Mouse (Mus musculus): ENCODE results near the gene Eif3j1.
A peak's percentile ranks its signal among the peaks of the same experiment; 100 is the strongest.
"Not testable (repeated sequence)": the region's sequence is repeated elsewhere in the genome, so short reads cannot be mapped to it uniquely, and the experiment has no call there.

Eif3j1 gene

DNA sequence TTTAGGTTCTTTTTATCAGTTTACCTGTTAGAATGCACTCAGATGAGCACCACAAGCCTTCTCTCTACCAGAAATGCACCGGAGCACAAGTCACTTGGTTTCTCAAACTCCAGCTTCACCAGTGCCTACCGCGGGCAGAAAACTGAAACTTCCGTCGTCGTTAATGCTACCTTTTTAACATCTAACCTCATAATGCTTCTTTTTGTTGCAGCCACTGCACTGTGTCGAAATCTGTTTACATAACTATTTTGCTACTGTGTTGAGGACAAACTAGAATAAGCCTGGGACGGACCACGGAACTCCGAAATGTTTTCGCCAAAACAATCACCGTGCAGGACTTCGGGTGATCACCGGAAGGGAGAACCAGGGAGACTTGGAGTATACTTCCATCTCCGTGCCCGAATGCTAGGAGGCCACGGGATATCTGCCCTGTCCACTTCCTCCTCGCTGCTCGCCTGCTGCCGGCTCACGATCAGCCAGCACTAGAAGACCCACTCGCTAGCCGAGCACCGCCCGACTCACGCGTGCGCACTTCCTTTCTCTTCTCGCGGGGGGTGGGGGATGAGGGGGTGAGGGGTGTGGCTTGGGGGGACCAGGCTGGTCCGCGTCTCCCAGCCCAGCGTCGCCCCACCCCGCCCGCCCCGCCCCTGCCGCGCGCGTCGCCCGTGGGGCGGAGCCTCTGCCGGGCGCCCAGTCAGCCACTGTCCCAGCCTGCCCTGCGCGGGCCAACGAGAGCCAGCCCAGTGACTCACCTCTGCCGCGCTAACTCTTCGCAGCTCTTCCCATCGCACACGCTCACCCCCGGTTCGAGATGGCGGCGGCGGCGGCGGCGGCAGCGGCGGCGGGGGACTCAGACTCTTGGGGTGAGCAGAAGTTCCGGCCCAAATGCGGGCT lies at the start of gene Eif3j1:
Gene Eif3j1 (plus strand): TSS at position 685 of the 894 bp plus-strand sequence.
- peak; percentile 90 for DNase-seq (ENCODE audit: low spot score)

DNA sequence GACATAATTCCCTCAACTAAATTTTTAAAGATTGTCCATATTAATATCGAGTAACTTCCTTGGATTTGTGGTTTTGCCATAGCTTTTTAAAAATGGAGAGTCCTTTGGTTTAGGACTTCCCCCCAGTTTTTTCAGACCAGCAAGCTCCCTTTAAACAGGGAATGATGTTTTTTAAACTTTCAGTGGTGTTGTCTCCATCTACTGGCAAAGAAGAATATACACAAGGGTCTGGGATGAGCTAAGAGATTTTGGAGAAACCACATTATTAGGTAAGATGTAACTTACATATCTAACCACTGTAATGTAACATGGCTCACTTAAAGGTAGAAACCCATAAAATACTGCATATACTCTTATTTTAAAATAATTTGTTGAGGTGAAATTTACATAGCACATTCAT lies 32.6 kb upstream of the Eif3j1 start:
- DNase-seq (ENCODE audit: low spot score): no peak

DNA sequence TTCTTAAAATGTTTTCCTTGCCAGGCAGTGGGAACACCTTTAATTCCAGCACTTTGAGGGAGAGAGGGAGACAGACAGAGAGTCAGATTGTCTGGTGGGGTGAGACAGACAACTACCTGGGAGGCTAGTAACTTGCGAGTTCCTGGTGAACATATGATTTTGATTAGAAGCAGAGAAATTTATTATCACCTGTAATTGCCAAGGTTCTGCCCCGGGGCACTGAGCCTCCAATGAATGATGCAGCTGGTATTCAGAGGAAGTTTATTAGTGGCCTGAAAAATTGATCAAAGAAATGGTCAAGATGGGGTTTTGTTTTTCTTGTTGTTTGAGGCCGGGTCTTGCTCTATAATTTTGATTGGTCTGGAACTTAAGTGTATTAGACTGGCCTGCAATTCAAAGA lies 19.5 kb upstream of the Eif3j1 start:
- no peak for DNase-seq (ENCODE audit: low spot score)

DNA sequence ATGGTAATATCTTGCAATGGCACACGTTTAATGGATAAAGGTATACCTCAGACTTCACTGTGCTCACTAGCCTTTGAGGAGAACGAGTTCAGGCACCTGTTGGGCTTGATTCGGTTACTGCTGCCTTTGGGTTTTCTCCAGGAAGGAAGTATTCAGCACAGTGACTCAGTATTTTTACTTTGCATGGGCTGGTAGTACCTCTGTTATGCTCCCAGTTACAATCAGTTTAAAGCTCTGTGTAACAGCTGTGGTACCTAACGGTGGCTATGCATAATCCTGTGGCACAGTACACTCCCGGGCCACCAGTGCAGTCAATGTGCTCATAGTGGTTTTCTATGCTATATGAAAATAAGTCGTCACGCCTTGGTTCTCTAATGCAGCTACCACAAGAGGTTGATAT lies 16.9 kb upstream of the Eif3j1 start:
- DNase-seq (ENCODE audit: low spot score): no peak

DNA sequence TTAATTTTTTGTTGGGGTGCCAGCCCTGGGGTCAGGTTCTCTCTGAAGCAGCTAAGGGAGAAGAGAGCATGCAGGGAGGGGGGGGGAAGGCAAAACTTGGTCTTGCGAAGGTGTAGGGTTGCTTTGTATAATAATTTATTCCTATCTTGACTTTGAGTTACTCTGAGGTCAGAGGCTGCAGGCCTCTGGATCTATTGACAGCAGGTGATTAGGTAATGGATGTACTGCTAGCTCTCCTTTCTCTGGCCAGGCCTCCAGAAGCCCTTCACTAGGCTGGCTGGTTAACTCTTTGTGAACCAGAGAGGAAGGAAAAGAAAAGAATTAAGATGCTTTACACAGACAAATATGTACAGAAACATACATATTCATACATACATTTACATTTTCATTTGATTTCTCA lies 9.6 kb upstream of the Eif3j1 start:
- no peak for DNase-seq (ENCODE audit: low spot score)

DNA sequence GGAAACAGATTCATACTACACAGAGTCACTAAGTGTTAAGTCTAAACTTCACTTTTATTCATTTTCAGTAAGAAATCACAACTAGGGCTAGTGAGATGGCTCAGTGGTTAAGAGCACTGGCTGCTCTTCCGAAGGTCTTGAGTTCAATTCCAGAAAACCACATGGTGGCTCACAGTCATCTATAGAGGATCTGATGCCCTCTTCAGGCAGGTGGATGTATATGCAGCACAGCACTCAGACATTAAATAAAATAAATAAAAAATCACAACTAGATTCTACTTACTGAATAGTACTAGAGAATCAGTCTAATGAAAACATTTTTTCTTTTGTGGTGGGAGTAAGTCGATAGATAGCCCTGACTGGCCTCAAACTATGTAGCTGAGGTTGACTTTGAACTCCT lies 6.1 kb upstream of the Eif3j1 start:
- no peak for DNase-seq (ENCODE audit: low spot score)

DNA sequence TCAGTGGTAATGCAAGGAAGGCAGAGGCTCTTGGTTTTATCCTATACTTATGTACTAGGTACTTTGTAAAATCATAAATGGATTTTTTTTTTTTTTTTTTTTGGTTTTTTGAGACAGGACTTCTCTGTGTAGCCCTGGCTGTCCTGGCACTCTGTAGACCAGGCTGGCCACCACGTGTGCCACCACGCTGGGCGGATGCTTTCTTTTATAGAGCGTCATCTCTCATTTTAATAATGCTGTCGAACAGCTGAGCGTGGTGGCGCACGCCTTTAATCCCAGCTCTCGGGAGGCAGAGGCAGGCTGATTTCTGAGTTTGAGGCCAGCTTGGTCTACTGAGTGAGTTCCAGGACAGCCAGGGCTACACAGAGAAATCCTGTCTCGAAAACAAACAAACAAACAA lies 1.3 kb upstream of the Eif3j1 start:
- not testable (repeated sequence) for DNase-seq (ENCODE audit: low spot score)

DNA sequence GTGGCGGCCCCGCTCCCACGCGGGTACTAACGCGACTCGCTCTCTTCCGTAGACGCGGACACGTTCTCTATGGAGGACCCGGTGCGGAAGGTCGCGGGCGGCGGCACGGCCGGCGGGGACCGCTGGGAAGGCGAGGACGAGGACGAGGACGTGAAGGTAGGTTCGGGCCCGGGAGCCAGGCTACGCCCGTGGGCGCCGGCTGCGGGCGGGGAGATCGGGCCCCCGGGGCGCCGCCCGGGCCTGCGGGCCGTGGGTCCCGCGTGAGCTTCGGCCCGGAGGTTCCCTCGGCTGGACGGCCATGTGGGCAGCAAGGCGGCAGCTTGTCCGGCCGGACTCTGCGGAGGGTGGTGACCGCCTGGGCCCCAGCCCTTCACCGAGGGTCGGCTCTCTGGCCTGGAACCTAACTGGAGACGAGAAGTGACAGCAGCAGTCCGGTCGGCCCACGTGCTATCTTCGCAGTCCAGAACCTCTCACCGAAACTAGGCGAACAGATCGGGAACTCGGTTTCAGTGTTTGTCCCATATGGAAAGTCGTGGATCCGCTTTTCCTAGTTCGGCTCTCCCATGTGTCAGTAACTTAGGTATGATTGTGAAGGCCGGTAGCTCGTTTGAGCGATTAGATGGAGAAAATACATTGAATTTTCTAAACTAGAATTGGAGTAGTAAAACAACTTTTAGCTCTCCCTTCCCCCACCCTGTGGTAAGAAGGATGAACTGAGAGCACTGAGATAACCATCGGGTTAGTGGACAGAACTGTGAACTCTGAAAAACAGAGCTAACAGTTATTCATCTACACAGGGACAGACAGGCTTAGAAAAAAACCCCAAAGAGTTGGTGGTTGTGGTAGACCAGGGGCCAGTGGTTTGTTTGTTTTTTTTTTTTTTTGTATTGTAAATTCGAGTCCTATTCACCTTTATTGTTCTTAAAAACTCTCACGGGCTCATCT lies 682 bp downstream of the Eif3j1 start:
- peak; percentile 57 for DNase-seq (ENCODE audit: low spot score)

DNA sequence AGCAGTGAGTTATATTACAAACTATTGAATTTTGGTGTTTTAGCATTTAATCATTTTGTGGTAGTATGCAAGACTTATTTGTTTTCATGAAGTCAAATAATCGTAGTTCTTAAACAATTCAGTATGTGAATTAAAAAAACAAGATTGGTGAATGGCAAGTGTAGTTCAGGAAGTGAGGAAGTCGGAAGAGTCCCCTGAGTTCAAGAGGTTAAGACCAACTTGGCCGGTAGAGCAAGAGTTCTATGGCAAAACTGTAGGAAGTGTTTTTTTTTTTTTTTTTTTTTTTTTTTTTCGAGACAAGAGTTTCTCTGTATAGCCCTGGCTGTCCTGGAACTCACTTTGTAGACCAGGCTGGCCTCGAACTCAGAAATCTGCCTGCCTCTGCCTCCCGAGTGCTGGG lies 3.6 kb downstream of the Eif3j1 start:
- DNase-seq (ENCODE audit: low spot score): no peak

DNA sequence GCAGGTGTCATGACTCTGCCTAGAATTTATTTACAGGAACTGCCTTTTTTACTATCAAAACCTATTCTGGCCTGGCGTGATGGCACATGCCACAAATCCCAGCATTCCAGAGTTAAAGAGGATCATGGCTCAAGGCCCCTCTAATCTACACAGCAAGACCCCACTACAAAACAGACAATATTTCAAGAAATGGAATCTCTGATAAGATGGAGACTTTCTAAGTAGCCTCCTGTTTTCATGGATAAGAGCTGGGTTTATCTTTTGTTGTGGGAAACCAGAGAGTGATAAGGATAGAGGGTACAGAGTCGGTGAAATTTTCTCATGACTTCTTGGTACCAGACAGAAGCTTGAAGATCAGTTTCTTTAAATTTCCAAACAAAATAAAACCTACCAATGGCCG lies 7.7 kb downstream of the Eif3j1 start:
- no peak for DNase-seq (ENCODE audit: low spot score)

DNA sequence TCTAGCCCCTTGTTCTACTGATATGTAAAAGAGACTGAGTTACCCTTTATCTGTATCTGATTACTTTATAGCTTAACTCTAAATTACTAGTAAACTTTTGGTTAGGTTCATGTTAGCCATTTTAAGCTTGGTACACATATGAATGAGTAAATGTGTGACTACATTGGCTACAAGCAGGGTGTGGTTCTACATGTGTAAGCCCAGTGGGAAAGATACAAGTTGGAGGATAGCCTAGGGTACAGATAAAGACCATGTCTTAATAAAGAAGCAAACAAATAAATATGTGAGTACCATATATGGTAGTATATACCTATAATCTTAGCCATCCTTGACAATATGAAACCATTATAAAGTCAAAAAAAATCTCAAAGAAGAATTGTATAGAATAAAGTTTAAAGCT lies 15.6 kb downstream of the Eif3j1 start:
- no peak for DNase-seq (ENCODE audit: low spot score)

DNA sequence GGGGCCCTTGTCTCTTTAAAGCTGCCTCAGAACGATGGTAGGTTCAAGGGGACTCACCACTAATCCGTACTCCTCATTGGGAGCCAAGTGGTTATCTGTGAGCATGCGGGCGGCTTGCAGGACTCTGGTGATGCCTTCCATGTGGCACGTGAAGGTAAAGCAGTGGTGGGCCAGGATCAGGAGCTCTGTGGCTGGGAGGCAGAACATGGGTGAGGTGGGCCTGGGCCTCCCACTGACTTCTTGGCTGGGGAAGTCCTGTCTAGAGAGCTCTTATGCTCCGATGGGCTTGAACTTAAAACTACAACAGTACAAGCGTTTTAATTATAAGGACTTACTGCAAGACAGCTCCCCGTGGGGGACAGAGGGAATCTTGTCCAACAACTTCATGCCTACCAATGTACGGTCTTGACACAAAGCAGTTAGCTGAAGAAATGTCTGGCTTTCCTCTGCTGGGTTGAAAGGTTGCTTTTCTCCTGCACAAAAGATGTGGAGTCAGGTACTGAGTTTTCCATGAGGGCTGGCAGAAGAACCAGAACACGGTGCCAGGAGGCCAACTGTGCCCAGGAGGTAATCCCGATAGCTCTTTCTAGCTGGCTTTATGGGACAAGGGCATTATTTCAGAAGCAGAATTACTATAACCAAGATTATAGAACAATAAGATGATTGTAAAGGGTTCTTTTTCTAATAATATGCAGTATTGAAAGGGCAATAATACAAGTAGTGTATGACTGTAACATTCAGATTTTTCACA lies 31.2 kb downstream of the Eif3j1 start:
- no peak for DNase-seq (ENCODE audit: low spot score)

DNA sequence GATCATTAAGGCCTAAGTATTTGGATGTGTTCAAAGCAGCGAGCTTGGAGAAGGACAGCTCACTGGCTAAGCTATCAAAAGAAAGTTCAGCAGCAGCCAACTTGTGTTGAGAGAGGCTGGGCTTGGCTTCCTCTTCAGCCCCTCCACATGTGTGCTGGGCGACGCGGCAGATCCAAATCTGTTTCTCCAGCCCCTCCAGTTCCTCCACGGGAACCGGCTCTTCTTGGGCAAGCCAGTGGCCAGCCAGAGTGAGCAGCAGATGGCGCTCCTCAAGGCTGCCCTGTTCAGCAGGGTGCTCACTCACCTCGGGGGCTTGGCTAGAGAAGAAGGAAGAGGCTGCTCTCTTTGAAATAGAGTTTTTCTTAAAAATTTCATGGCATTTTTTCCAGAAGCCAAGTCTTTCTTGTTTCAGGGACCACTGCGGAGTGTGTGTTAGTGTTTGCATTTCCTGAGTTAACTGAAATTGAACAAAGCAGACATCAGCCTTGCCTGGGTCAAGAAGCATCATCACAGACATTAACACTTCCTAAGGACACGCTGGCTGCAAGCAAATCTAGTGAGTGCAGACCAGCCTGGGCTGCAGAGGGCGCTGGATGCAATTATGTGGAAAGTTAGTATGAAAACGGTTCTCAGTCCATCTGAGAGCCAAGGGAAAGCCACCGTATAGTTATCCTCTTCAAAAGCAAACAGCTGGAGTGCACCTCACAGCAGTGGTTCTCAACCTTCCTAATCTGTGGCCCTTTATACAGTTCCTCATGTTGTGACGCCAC lies 37.0 kb downstream of the Eif3j1 start:
- DNase-seq (ENCODE audit: low spot score): peak; percentile 21

DNA sequence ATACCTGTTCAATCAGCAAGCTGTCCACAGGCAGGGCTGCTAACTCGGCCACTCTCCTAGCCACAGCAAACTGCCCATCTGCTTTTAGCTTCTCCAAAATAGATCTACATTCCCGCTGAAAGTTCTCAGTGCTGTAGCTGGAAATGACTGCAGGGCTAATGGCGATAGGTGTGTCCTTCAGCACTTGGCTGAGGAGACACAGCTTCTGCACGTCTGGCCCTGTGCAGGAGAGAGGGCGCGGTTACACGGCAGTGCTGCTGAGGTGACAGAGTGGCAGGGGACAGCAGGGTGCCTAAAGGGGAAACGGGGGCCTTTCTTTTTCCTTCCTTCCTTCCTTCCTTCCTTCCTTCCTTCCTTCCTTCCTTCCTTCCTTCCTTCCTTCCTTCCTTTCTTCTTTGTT lies 37.9 kb downstream of the Eif3j1 start:
- no peak for DNase-seq (ENCODE audit: low spot score)

DNA sequence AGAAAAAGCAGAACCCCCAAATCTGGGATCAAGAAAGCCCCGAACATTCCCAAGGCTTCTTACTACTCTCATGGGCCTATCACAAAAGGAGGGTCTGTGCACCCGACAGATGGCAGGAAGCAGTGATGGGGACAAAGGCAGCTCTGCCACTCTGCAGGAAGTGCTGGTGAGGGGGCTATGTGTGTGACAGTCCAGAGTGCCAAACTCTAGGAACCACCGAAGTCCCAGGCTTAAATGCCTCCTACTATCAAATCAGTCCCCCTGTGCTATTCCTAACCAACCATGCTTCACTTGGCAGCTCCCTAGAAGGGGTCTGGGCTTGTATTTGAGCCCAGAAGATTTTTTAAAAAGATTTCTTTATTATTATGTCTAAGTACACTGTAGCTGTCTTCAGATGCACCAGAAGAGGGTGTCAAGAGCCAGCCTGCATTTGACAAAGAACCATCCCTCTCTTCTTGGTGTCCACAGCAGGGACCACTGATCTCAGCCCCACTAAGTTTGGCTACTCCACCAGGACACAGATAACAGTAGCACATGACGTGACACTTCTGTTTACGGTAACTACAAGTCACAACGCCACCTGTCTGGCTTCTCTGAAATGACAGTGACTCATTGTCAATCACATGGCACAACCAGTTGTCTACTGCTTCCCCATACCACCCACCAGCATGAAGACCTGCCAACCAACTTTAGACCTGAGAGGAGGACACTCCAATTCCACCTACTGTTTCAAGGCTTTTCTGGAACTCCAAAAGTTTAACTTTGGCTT lies 41.0 kb downstream of the Eif3j1 start:
- DNase-seq (ENCODE audit: low spot score): no peak

DNA sequence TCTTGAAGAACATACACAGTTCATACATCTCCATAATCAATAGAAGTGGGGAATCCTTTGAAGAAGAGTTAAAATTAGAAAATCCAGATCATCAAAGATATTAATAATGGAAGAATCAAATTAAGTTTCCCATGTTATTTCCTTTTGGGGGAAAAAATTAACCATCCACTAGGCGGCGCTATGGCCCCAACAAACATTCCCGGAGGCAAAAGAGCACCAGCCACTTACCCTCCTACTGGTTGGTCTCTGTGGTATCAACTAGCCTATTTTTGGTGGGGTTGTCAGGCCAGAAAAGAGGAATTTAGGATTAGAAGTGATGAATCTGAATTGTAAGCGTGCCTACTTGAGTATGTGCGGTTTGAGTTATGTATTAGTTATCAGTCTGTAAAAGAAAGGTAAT lies 41.6 kb downstream of the Eif3j1 start:
- peak; percentile 30 for DNase-seq (ENCODE audit: low spot score)

DNA sequence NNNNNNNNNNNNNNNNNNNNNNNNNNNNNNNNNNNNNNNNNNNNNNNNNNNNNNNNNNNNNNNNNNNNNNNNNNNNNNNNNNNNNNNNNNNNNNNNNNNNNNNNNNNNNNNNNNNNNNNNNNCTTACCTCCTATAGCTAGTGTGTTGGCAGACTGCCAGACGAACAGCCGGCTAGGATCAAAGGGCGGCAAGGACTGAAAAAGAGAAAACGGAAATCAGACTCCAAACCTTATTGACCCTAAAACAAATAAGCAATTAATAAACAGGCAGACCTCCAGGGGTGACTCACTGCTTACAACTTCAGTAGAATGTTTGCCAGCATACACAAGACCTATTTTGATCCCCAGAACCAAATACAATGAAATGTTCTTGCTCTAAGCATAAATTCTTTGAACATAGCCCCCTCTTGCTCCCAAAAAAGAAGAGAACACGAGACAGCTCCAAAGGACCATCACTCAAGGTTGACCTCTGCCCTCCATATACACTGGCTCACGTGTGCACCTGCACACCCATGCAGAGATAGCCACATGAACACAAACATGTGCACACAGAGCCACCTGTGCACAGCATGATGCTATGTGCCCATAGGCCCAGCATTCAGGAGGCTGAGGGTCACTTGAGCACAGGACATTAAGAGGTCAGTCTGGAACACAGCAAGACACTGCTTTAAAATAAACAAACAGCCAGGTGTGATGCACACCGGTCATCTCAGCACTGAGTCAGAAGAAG lies 53.5 kb downstream of the Eif3j1 start:
- DNase-seq (ENCODE audit: low spot score): no peak

DNA sequence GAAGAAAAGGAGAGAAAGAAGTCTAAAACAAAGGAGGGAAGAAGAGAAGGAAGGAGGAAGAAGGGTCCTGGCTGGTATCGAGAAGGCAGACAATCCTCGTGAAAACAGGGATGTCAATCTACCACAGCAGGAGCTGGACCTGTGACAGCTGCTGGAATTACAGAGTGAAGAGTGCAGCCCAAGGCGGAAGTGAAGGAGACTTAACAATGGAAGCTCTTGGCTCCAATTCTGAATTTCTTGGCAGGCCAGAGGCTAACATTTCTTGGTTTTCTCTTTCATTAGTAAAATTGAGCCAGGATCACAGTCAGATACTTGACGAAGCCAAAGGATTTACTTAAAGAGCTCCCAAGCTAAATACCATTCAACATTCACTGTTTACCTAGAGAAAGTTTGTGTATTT lies 58.1 kb downstream of the Eif3j1 start:
- DNase-seq (ENCODE audit: low spot score): no peak

DNA sequence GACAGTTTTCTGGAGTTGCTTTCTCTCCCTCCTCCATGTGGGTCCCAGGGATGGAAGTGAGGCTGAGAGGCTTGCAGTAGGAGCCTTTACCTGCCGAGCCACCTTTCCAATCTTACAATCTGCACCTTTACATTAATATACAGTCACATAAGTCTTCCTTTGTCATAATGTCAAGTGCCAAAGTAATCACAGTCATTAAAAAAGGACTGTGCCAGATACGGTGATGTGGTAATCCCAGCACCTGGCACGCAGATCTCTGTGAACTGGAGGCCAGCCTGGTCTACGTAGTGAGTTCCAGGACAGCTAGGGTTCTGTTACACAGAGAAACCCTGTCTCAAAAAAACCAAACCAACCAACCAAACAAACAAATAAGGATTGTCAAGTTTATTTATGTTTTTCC lies 65.5 kb downstream of the Eif3j1 start:
- no peak for DNase-seq (ENCODE audit: low spot score)

DNA sequence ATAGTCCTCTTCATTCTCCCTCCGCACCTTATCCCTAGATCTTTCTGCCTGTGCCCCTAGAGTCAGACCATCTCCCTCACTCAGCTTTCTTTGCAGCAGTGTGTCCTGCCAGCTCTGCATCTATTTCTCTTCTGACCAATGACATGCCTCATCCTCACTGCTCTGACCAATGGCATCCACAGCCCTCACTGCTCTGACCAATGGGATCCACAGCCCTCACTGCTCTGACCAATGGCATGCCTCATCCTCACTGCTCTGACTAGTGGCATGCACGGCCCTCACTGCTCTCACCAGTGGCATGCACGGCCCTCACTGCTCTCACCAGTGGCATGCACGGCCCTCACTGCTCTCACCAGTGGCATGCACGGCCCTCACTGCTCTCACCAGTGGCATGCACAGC lies 69.3 kb downstream of the Eif3j1 start:
- DNase-seq (ENCODE audit: low spot score): not testable (repeated sequence)

Measured in ovary, postnatal 36 days (tissue).